ENCODE assay signal across 8 mouse cellular contexts in genomic region chr9:67559603-67560002, GRCm38 (mm10). TPM values are rescaled to one million over a fixed set of nuclear protein-coding genes. Genes with fewer than 3 reads are reported as not detected.
DNase-seq lines count a peak whose midpoint lies in the region; ATAC-seq lines count a peak whose summit lies in the region.

TSS of gene Tln2 (minus strand) at chr9:67559703.

- 0 out of 2 replicates have a peak, but pooled peaks cover 2% of the 10 kb centered on the region for H3K9me3 ChIP-seq in kidney, embryonic 16.5 days (ENCODE audit: low read length)
- H3K9me3 ChIP-seq in forebrain, embryonic 10.5 days = no peaks in the 10 kb centered on the region
- no peaks in the 10 kb centered on the region for H3K9me3 ChIP-seq in limb, embryonic 15.5 days

- WGBS in kidney, embryonic 16.5 days = 93% methylated on average over 4 of the region's 4 CpGs
- 93% methylated on average over 4 of the region's 4 CpGs for WGBS in forebrain, embryonic 10.5 days
- WGBS in limb, embryonic 15.5 days = 91% methylated on average over 4 of the region's 4 CpGs

- no peaks in the 10 kb centered on the region for H3K36me3 ChIP-seq in kidney, embryonic 16.5 days (ENCODE audit: insufficient read depth, low read length)
- peaks cover 26% of the 10 kb centered on the region for H3K36me3 ChIP-seq in forebrain, embryonic 10.5 days (replicated peaks)
- H3K36me3 ChIP-seq in limb, embryonic 15.5 days = no peaks in the 10 kb centered on the region; the same call in 1 of the 2 replicates

- no peak within 1 kb of the TSS for H3K9ac ChIP-seq in kidney, embryonic 16.5 days (replicated peaks; ENCODE audit: low read length)
- no peak within 1 kb of the TSS for H3K9ac ChIP-seq in limb, embryonic 15.5 days

- ATAC-seq in kidney, embryonic 16.5 days (ENCODE audit: low FRiP score, low TSS enrichment) = no peak
- no peak for ATAC-seq in limb, embryonic 15.5 days (ENCODE audit: insufficient number of reproducible peaks, low FRiP score, low TSS enrichment, low read depth)
- ATAC-seq in megakaryocyte progenitor cell, adult 5-6 weeks (replicated peaks; ENCODE audit: poor library complexity) = no peak

- H3K4me2 ChIP-seq in kidney, embryonic 16.5 days (replicated peaks; ENCODE audit: low read depth, low read length) = no peak within 1 kb of the TSS
- no peak within 1 kb of the TSS for H3K4me2 ChIP-seq in limb, embryonic 15.5 days

- intact Hi-C loops in heart, postnatal 25 days (cut with DNase I) = no loop called here

- no peaks in the 10 kb centered on the region for H3K27me3 ChIP-seq in kidney, embryonic 16.5 days (ENCODE audit: insufficient read depth, low read length)
- H3K27me3 ChIP-seq in forebrain, embryonic 10.5 days (ENCODE audit: poor library complexity, severe bottlenecking) = no peaks in the 10 kb centered on the region
- H3K27me3 ChIP-seq in limb, embryonic 15.5 days = no peaks in the 10 kb centered on the region

- DNase-seq in kidney, postnatal 10 days = no peak
- no peak for DNase-seq in forebrain, embryonic 10.5 days (ENCODE audit: extremely low spot score, low spot score)
- no peak for DNase-seq in heart, postnatal 25 days (ENCODE audit: low spot score)
- no peak for DNase-seq in thymus, postnatal 0 days (ENCODE audit: low spot score)
- DNase-seq in Muller cell, postnatal 12 days (ENCODE audit: inconsistent ontology term) = no peak

- H3K4me1 ChIP-seq in kidney, embryonic 16.5 days (ENCODE audit: insufficient read depth, low read length) = no peaks in the 10 kb centered on the region
- H3K4me1 ChIP-seq in forebrain, embryonic 10.5 days = no peaks in the 10 kb centered on the region
- H3K4me1 ChIP-seq in limb, embryonic 15.5 days = no peaks in the 10 kb centered on the region

- no peak within 1 kb of the TSS for H3K27ac ChIP-seq in kidney, embryonic 16.5 days (ENCODE audit: low read length)
- H3K27ac ChIP-seq in forebrain, embryonic 10.5 days = no peak within 1 kb of the TSS
- no peak within 1 kb of the TSS for H3K27ac ChIP-seq in limb, embryonic 15.5 days

- no peak within 1 kb of the TSS for H3K4me3 ChIP-seq in kidney, embryonic 16.5 days (ENCODE audit: low read length)
- no peak within 1 kb of the TSS for H3K4me3 ChIP-seq in forebrain, embryonic 10.5 days
- H3K4me3 ChIP-seq in limb, embryonic 15.5 days = no peak within 1 kb of the TSS

RNA-seq across cellular contexts. Expression of gene Tln2, which starts in this region (rescaled TPM):
- 18.9 and 19.1 TPM in 2 replicates for polyA plus RNA-seq in kidney, embryonic 16.5 days (2015; fragmentation: Nextera tagmentation; extraction: Ambion mirVana)
- 27.6 and 30.0 TPM in 2 replicates for polyA plus RNA-seq in forebrain, embryonic 10.5 days (2016; fragmentation: Nextera tagmentation; extraction: Ambion mirVana)
- total RNA-seq in heart, postnatal 25 days (2021) = 10 to 100 TPM; 89.4 to 91.5 TPM
- polyA plus RNA-seq in limb, embryonic 15.5 days (2015; fragmentation: Nextera tagmentation; extraction: Ambion mirVana) = 28.6 and 30.7 TPM in 2 replicates
- polyA plus RNA-seq in thymus, postnatal 0 days (2015; fragmentation: Nextera tagmentation; extraction: Ambion mirVana) = 6.0 and 6.9 TPM in 2 replicates
- total RNA-seq in megakaryocyte progenitor cell, adult 5-6 weeks (2015) = 0.27 and 0.73 TPM in 2 replicates
- 0.64 and 0.75 TPM in 2 replicates for total RNA-seq in megakaryocyte progenitor cell, adult 5-6 weeks (2017)

Comparison
In these comparisons a context has a peak if more than half of its experiments do, and no peak if none do; other contexts are left out.
1. RNA of gene Tln2 (total RNA-seq): 89.4 to 91.5 TPM in heart, postnatal 25 days; 0.27 to 0.75 TPM in megakaryocyte progenitor cell, adult 5-6 weeks; every median in the first group is over 10 times any median in the second.